Mouse (Mus musculus) naive thymus-derived CD4-positive, alpha-beta T cell, adult 2 months (primary cell): Measurements from ENCODE around the gene Chrna10.

Experiments used
- DNase-seq: peaks from one replicate; pipeline ENCODE4 v3.0.0-alpha.2; 2011; ENCODE audit warnings: low read depth

The Chrna10 gene

GRCm38 (mm10) chr7:102116579-102117331 is at the start of gene Chrna10:
TSS of gene Chrna10 (minus strand) at chr7:102116828.
- DNase-seq, result no peak

GRCm38 (mm10) chr7:102153691-102154090 is 37.1 kb upstream of the Chrna10 start:
- DNase-seq, result no peak

- DNase-seq, result no peak
Observed at GRCm38 (mm10) chr7:102137898-102138297, 21.3 kb upstream of the Chrna10 start.

- peak; percentile 50 for DNase-seq
Observed at GRCm38 (mm10) chr7:102137464-102137863, 20.8 kb upstream of the Chrna10 start.

- no peak for DNase-seq
Observed at GRCm38 (mm10) chr7:102132395-102132794, 15.8 kb upstream of the Chrna10 start.

- DNase-seq, result no peak
Observed at GRCm38 (mm10) chr7:102120326-102120725, 3.7 kb upstream of the Chrna10 start.

GRCm38 (mm10) chr7:102117382-102117781 is 754 bp upstream of the Chrna10 start:
- DNase-seq, result no peak

- no peak for DNase-seq
Observed at GRCm38 (mm10) chr7:102113151-102113729, 3.4 kb downstream of the Chrna10 start.

- DNase-seq, result no peak
Observed at GRCm38 (mm10) chr7:102109746-102110145, 6.9 kb downstream of the Chrna10 start.

GRCm38 (mm10) chr7:102109171-102109570 is 7.5 kb downstream of the Chrna10 start, which contains the start of gene Art5:
TSS of gene Art5 (minus strand) at chr7:102109489.
- no peak for DNase-seq

- no peak for DNase-seq
Observed at GRCm38 (mm10) chr7:102108206-102108605, 8.4 kb downstream of the Chrna10 start.

- peak; percentile 26 for DNase-seq
Observed at GRCm38 (mm10) chr7:102106700-102107141, 9.9 kb downstream of the Chrna10 start.

GRCm38 (mm10) chr7:102104126-102104525 is 12.5 kb downstream of the Chrna10 start:
- no peak for DNase-seq

GRCm38 (mm10) chr7:102103555-102103954 is 13.1 kb downstream of the Chrna10 start:
- no peak for DNase-seq

- no peak for DNase-seq
Observed at GRCm38 (mm10) chr7:102102696-102103095, 13.9 kb downstream of the Chrna10 start.

GRCm38 (mm10) chr7:102102241-102102640 is 14.4 kb downstream of the Chrna10 start:
- DNase-seq, result no peak

GRCm38 (mm10) chr7:102101487-102101886 is 15.1 kb downstream of the Chrna10 start, which contains the start of gene Art1:
TSS of gene Art1 (plus strand) at chr7:102101743.
- no peak for DNase-seq

GRCm38 (mm10) chr7:102100868-102101267 is 15.8 kb downstream of the Chrna10 start:
- DNase-seq, result no peak

GRCm38 (mm10) chr7:102099760-102100661 is 16.6 kb downstream of the Chrna10 start:
- DNase-seq, result peak; percentile 78

GRCm38 (mm10) chr7:102087336-102087735 is 29.3 kb downstream of the Chrna10 start:
- DNase-seq, result no peak

- DNase-seq, result no peak
Observed at GRCm38 (mm10) chr7:102084041-102084696, 32.5 kb downstream of the Chrna10 start.

- no peak for DNase-seq
Observed at GRCm38 (mm10) chr7:102082816-102083215, 33.8 kb downstream of the Chrna10 start, which contains the start of gene Trpc2. TSS of gene Trpc2 (plus strand) at chr7:102083116.
